Comparison of ENCODE assay signal across 7 mouse cellular contexts in the genomic region with DNA sequence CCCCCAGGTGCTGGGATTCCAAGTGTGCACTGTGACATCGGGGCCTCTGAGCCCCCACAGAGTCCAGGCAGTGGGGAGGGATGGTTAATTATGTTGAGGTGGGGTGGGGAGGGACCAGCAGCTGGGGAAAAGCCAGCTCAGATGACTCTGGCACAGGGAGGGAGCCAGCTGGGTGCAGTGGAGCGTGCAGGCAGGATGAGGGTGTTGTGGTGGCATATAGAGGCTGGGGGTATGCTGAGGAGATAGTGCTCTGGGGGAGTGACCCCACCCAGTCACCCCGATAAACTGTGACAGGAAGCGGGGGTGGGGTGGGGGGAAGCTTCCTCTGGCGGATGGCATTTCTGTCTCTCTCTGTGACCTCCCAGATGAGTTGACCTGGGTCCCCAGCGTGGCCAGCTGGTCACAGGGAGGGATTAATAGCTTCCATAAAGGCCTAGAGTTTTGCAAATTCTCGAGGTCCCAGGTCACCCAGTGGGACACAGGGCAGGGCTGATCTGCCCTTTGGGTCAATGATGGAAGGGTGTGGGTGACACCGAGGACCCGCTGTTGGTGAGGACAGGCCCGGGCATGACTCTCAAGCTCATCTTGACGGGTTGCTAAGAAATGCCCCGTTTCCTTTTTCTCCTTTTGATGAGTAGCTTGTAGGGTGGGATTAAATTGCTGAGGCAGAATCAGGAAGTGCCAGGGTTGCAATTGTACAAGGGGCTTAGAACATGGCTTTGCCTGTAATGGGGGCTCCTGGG. TPM values are rescaled to one million over a fixed set of nuclear protein-coding genes. Genes with fewer than 3 reads are reported as not detected.
DNase-seq lines count a peak whose midpoint lies in the region; ATAC-seq lines count a peak whose summit lies in the region.

No protein-coding gene starts in this region.

- no peaks in the 10 kb centered on the region for H3K27me3 ChIP-seq in embryonic facial prominence, embryonic 13.5 days

- H3K4me3 ChIP-seq in embryonic facial prominence, embryonic 13.5 days = no peak overlapping the region

- H3K9ac ChIP-seq in embryonic facial prominence, embryonic 13.5 days = no peak overlapping the region

- peak; percentile 24 for DNase-seq in ovary, postnatal 36 days (ENCODE audit: low spot score)
- no peak for DNase-seq in ovary, postnatal 10 days (ENCODE audit: low spot score)
- DNase-seq in left cerebral cortex, postnatal 10 days (ENCODE audit: extremely low spot score in 1 of 2, low spot score in 2 of 2) = no peak
- no peak for DNase-seq in ovary, adult 18-20 months (ENCODE audit: low spot score)
- no peak for DNase-seq in gastrocnemius, postnatal 10 days

- peak; percentile 43; the same call in 1 of the 2 replicates for ATAC-seq in embryonic facial prominence, embryonic 13.5 days (ENCODE audit: insufficient number of reproducible peaks, insufficient read depth, low FRiP score, low TSS enrichment, low read depth)
- ATAC-seq in megakaryocyte, adult 5-6 weeks (ENCODE audit: poor library complexity, severe bottlenecking) = peak; percentile 31

- peaks cover 18% of the 10 kb centered on the region for H3K4me1 ChIP-seq in embryonic facial prominence, embryonic 13.5 days

- H3K27ac ChIP-seq in embryonic facial prominence, embryonic 13.5 days = no peak overlapping the region

- no peaks in the 10 kb centered on the region for H3K36me3 ChIP-seq in embryonic facial prominence, embryonic 13.5 days

- H3K4me2 ChIP-seq in embryonic facial prominence, embryonic 13.5 days = no peak overlapping the region

- intact Hi-C loops in left cerebral cortex, postnatal 10 days (cut with DNase I) = no loop called here

- no peaks in the 10 kb centered on the region for H3K9me3 ChIP-seq in embryonic facial prominence, embryonic 13.5 days

- 20% methylated on average over 12 of the region's 12 CpGs for WGBS in embryonic facial prominence, embryonic 13.5 days

RNA-seq across cellular contexts. Expression of a gene that starts 8.2 kb away (rescaled TPM):
- polyA plus RNA-seq in embryonic facial prominence, embryonic 13.5 days (2015; fragmentation: Nextera tagmentation; extraction: Ambion mirVana) = 27.9 and 28.6 TPM in 2 replicates
- 1,039 and 1,095 TPM in 2 replicates for total RNA-seq in megakaryocyte, adult 5-6 weeks (2015)
- total RNA-seq in megakaryocyte, adult 5-6 weeks (2017) = 312 and 362 TPM in 2 replicates
- 10 to 100 TPM; 30.9 to 31.2 TPM for total RNA-seq in left cerebral cortex, postnatal 10 days (2021)
- total RNA-seq in gastrocnemius, postnatal 10 days (2021) = 10 to 100 TPM; 10.9 to 14.8 TPM

RNA-seq across cellular contexts. Expression of a gene that starts 23.1 kb away (rescaled TPM):
- polyA plus RNA-seq in embryonic facial prominence, embryonic 13.5 days (2015; fragmentation: Nextera tagmentation; extraction: Ambion mirVana) = 28.7 and 31.4 TPM in 2 replicates
- not detected in 2 replicates for total RNA-seq in megakaryocyte, adult 5-6 weeks (2015)
- not detected in 2 replicates for total RNA-seq in megakaryocyte, adult 5-6 weeks (2017)
- total RNA-seq in left cerebral cortex, postnatal 10 days (2021) = under 1 TPM; 0.56 to 0.63 TPM
- under 1 TPM in 1 of 2 experiments, not detected in 1; 0.16 TPM for total RNA-seq in gastrocnemius, postnatal 10 days (2021)

Comparison
In these comparisons a context has a peak if more than half of its experiments do, and no peak if none do; other contexts are left out.
1. RNA of a gene that starts 8.2 kb away (total RNA-seq): 312 to 1,095 TPM in megakaryocyte, adult 5-6 weeks; 30.9 to 31.2 TPM in left cerebral cortex, postnatal 10 days and 10.9 to 14.8 TPM in gastrocnemius, postnatal 10 days; every median in the first group is over 4 times any median in the second.